ENCODE assay signal across 30 mouse cellular contexts in genomic region chr15:84661274-84661673, GRCm38 (mm10). TPM values are rescaled to one million over a fixed set of nuclear protein-coding genes. Genes with fewer than 3 reads are reported as not detected.
A peak's percentile ranks its signal among the peaks of the same experiment; 100 is the strongest.
DNase-seq lines count a peak whose midpoint lies in the region; ATAC-seq lines count a peak whose summit lies in the region.
"Had no signal": no experiment of that assay in that cellular context is flagged by ENCODE, and none has a peak within 500 bp of the region (broad histone marks: within the 10 kb centered on the region; RNA-seq: fewer than 3 reads in every experiment).

No protein-coding gene starts in this region.

- H3K9me3 ChIP-seq in embryonic facial prominence, embryonic 13.5 days = no peaks in the 10 kb centered on the region
- H3K9me3 ChIP-seq in embryonic facial prominence, embryonic 10.5 days = no peaks in the 10 kb centered on the region
- H3K9me3 ChIP-seq: embryonic facial prominence, embryonic 15.5 days; heart, embryonic 12.5 days; heart, embryonic 15.5 days; hindbrain, embryonic 13.5 days; intestine, embryonic 15.5 days had no signal

- H3K27ac ChIP-seq in embryonic facial prominence, embryonic 13.5 days = 0 out of 2 replicates have a peak overlapping the region, but pooled peaks have one; percentile 24
- no peak overlapping the region for H3K27ac ChIP-seq in embryonic facial prominence, embryonic 10.5 days (replicated peaks)
- H3K27ac ChIP-seq: embryonic facial prominence, embryonic 15.5 days; heart, embryonic 15.5 days; hindbrain, embryonic 13.5 days; intestine, embryonic 15.5 days had no signal

- no peak for ATAC-seq in embryonic facial prominence, embryonic 13.5 days (ENCODE audit: insufficient number of reproducible peaks, insufficient read depth, low FRiP score, low TSS enrichment, low read depth)
- peak; percentile 72 for ATAC-seq in common myeloid progenitor, adult 5-6 weeks (replicated peaks; ENCODE audit: low read depth, poor library complexity, severe bottlenecking)
- ATAC-seq in hematopoietic stem cell, adult 5-6 weeks (replicated peaks in 1 of 2; ENCODE audit: insufficient read depth in 1 of 2, low FRiP score in 2 of 2, low TSS enrichment in 1 of 2, low read depth in 1 of 2, poor library complexity in 2 of 2, severe bottlenecking in 2 of 2) = peak; percentile 61 to 68; a peak in 3 of 4 replicates
- ATAC-seq: activated CD4-positive, CD25-positive, alpha-beta regulatory T cell, adult 4 months; CD4-positive, CD25-positive, alpha-beta regulatory T cell, adult 4 months; forebrain, embryonic 14.5 days; forebrain, postnatal 0 days; hindbrain, embryonic 16.5 days; intestine, embryonic 15.5 days had no signal

- H3K4me3 ChIP-seq in embryonic facial prominence, embryonic 13.5 days = no peak overlapping the region
- no peak overlapping the region for H3K4me3 ChIP-seq in embryonic facial prominence, embryonic 10.5 days
- H3K4me3 ChIP-seq: embryonic facial prominence, embryonic 15.5 days; heart, embryonic 12.5 days; heart, embryonic 15.5 days; hindbrain, embryonic 13.5 days; intestine, embryonic 15.5 days had no signal

- no peaks in the 10 kb centered on the region for H3K36me3 ChIP-seq in embryonic facial prominence, embryonic 13.5 days
- H3K36me3 ChIP-seq in embryonic facial prominence, embryonic 10.5 days (replicated peaks) = no peaks in the 10 kb centered on the region
- H3K36me3 ChIP-seq: embryonic facial prominence, embryonic 15.5 days; heart, embryonic 12.5 days; heart, embryonic 15.5 days; hindbrain, embryonic 13.5 days; intestine, embryonic 15.5 days had no signal

- no peak overlapping the region for H3K9ac ChIP-seq in embryonic facial prominence, embryonic 13.5 days
- H3K9ac ChIP-seq: embryonic facial prominence, embryonic 15.5 days; forebrain, postnatal 0 days; heart, embryonic 12.5 days; heart, embryonic 15.5 days; hindbrain, embryonic 13.5 days; intestine, embryonic 15.5 days had no signal

- no peak for DNase-seq in embryonic facial prominence, embryonic 10.5 days (ENCODE audit: low spot score)
- peak; percentile 48 for DNase-seq in 416B (ENCODE audit: low read depth)
- DNase-seq in layer of hippocampus, adult 9-10 months (ENCODE audit: low spot score) = no peak
- DNase-seq in adrenal gland, postnatal 14 days = no peak
- no peak for DNase-seq in gastrocnemius, adult 18-20 months (ENCODE audit: low spot score)
- DNase-seq: adrenal gland, postnatal 10 days; cerebellum, adult 11 months; cerebellum, adult 2 months; cerebellum, postnatal 14 days; forebrain, postnatal 0 days; gastrocnemius, postnatal 14 days; heart, adult 18-20 months; heart, postnatal 10 days; heart, postnatal 4 days; kidney, adult 11 months; kidney, adult 8-10 months had no signal

- peaks cover 16% of the 10 kb centered on the region for H3K27me3 ChIP-seq in embryonic facial prominence, embryonic 13.5 days
- peaks cover 51% of the 10 kb centered on the region for H3K27me3 ChIP-seq in embryonic facial prominence, embryonic 10.5 days (replicated peaks; ENCODE audit: low read depth, poor library complexity, severe bottlenecking)

- peaks cover 62% of the 10 kb centered on the region for H3K4me1 ChIP-seq in embryonic facial prominence, embryonic 13.5 days
- peaks cover 51% of the 10 kb centered on the region for H3K4me1 ChIP-seq in embryonic facial prominence, embryonic 10.5 days

- 74% methylated on average over 5 of the region's 5 CpGs for WGBS in embryonic facial prominence, embryonic 13.5 days
- 91% methylated on average over 5 of the region's 5 CpGs for WGBS in embryonic facial prominence, embryonic 10.5 days

- no peak overlapping the region for H3K4me2 ChIP-seq in embryonic facial prominence, embryonic 13.5 days
- H3K4me2 ChIP-seq: embryonic facial prominence, embryonic 15.5 days; heart, embryonic 12.5 days; heart, embryonic 15.5 days; hindbrain, embryonic 13.5 days; intestine, embryonic 15.5 days had no signal

RNA-seq across cellular contexts. Expression of gene Prr5, which starts 8.1 kb away (rescaled TPM):
- 18.8 and 20.7 TPM in 2 replicates for polyA plus RNA-seq in embryonic facial prominence, embryonic 13.5 days (2015; fragmentation: Nextera tagmentation; extraction: Ambion mirVana)
- 16.2 and 17.7 TPM in 2 replicates for polyA plus RNA-seq in embryonic facial prominence, embryonic 10.5 days (2016; fragmentation: Nextera tagmentation; extraction: Ambion mirVana)
- total RNA-seq in common myeloid progenitor, adult 5-6 weeks (2017) = 6.3 and 6.6 TPM in 2 replicates
- total RNA-seq in hematopoietic stem cell, adult 5-6 weeks (2017) = 7.7 and 10.4 TPM in 2 replicates
- total RNA-seq in adrenal gland, postnatal 14 days (2021) = 7.1 and 8.7 TPM in 2 replicates
- 1 to 10 TPM; 2.4 to 3.2 TPM for total RNA-seq in gastrocnemius, adult 18-20 months (2021)
- total RNA-seq: MEL had no signal
- polyA plus RNA-seq: activated CD4-positive, CD25-positive, alpha-beta regulatory T cell, adult 4 months had no signal

RNA-seq across cellular contexts. Expression of gene Arhgap8, which starts 58.6 kb away (rescaled TPM):
- 3.9 and 6.0 TPM in 2 replicates for polyA plus RNA-seq in embryonic facial prominence, embryonic 13.5 days (2015; fragmentation: Nextera tagmentation; extraction: Ambion mirVana)
- 5.9 and 6.6 TPM in 2 replicates for polyA plus RNA-seq in embryonic facial prominence, embryonic 10.5 days (2016; fragmentation: Nextera tagmentation; extraction: Ambion mirVana)
- not detected in 2 replicates for total RNA-seq in common myeloid progenitor, adult 5-6 weeks (2017)
- not detected in 2 replicates for total RNA-seq in hematopoietic stem cell, adult 5-6 weeks (2017)
- total RNA-seq in adrenal gland, postnatal 14 days (2021) = 0.83 and 1.2 TPM in 2 replicates
- total RNA-seq in gastrocnemius, adult 18-20 months (2021) = under 1 TPM in 1 of 2 experiments, not detected in 1; 0.14 TPM
- total RNA-seq: MEL had no signal
- polyA plus RNA-seq: activated CD4-positive, CD25-positive, alpha-beta regulatory T cell, adult 4 months; C2C12; CD4-positive, CD25-positive, alpha-beta regulatory T cell, adult 4 months had no signal
